ENCODE assay signal across 8 mouse cellular contexts in genomic region chr5:137293282-137293681, GRCm38 (mm10). TPM values are rescaled to one million over a fixed set of nuclear protein-coding genes. Genes with fewer than 3 reads are reported as not detected.
DNase-seq lines count a peak whose midpoint lies in the region; ATAC-seq and TF ChIP-seq lines count a peak whose summit lies in the region.

No protein-coding gene starts in this region.

- peaks cover 11% of the 10 kb centered on the region for H3K79me2 ChIP-seq in MEL (ENCODE audit: control insufficient read depth, insufficient read depth, low read length, poor library complexity)

- peak overlapping the region; percentile 99 for H3K4me2 ChIP-seq in forebrain, embryonic 16.5 days (ENCODE audit: low read length)

- peak overlapping the region; percentile 99 for H3K27ac ChIP-seq in MEL (ENCODE audit: control insufficient read depth, low read depth, low read length)
- H3K27ac ChIP-seq in forebrain, embryonic 16.5 days (ENCODE audit: low read length) = peak overlapping the region; percentile 85

- peak in 1 of 2 experiments; percentile 17; a peak in 2 of 4 replicates for TF ChIP-seq POLR2A in MEL (IDR thresholded peaks at IDR 0.05; ENCODE audit: control insufficient read depth in 1 of 2, insufficient read depth in 1 of 2, low read depth in 1 of 2, low read length in 2 of 2, poor library complexity in 1 of 2)

- peak overlapping the region; percentile 63 to 80 for H3K4me3 ChIP-seq in MEL (ENCODE audit: control insufficient read depth in 1 of 2, insufficient read depth in 1 of 2, low read depth in 2 of 2, low read length in 2 of 2)
- H3K4me3 ChIP-seq in forebrain, embryonic 16.5 days (replicated peaks; ENCODE audit: low read length) = peak overlapping the region; percentile 71

- ATAC-seq in forebrain, embryonic 16.5 days = no peak
- peak; percentile 31 to 38 for ATAC-seq in hematopoietic stem cell, adult 5-6 weeks (replicated peaks in 1 of 2; ENCODE audit: insufficient read depth in 1 of 2, low FRiP score in 2 of 2, low TSS enrichment in 1 of 2, low read depth in 1 of 2, poor library complexity in 2 of 2, severe bottlenecking in 2 of 2)

- WGBS in forebrain, embryonic 16.5 days = 0% methylated on average over 12 of the region's 15 CpGs

- peak; percentile 79 for DNase-seq in MEL (ENCODE audit: low read depth, low spot score)
- peak; percentile 88 for DNase-seq in cerebellum, adult 11-12 months
- peak; percentile 42 to 53 for DNase-seq in layer of hippocampus, postnatal 25 days (ENCODE audit: extremely low spot score in 1 of 2, low spot score in 1 of 2)
- DNase-seq in lung, postnatal 14 days = peak; percentile 79
- peak; percentile 69 for DNase-seq in retina, postnatal 1 day
- DNase-seq in thymus, postnatal 4 days = peak; percentile 70

- H3K36me3 ChIP-seq in MEL (ENCODE audit: control insufficient read depth in 1 of 2, insufficient read depth in 2 of 2, low read length in 2 of 2) = peaks cover 14 to 23% of the 10 kb centered on the region in 2 experiments
- peaks cover 30% of the 10 kb centered on the region for H3K36me3 ChIP-seq in forebrain, embryonic 16.5 days (ENCODE audit: control insufficient read depth, insufficient read depth)

- peak overlapping the region; percentile 98 for H3K9ac ChIP-seq in MEL (ENCODE audit: control insufficient read depth, low read depth, low read length, poor library complexity, severe bottlenecking)
- peak overlapping the region; percentile 76 for H3K9ac ChIP-seq in forebrain, embryonic 16.5 days (replicated peaks; ENCODE audit: low read depth, low read length)

- no peaks in the 10 kb centered on the region for H3K9me3 ChIP-seq in MEL (replicated peaks; ENCODE audit: insufficient read depth, low read length)
- no peaks in the 10 kb centered on the region for H3K9me3 ChIP-seq in forebrain, embryonic 16.5 days (ENCODE audit: control insufficient read depth, low read length)

- no peak for TF ChIP-seq CTCF in MEL (IDR thresholded peaks at IDR 0.05 in 2 of 3, conservative IDR thresholded peaks at IDR 0.05 in 1 of 3; ENCODE audit: control insufficient read depth in 1 of 3, insufficient read depth in 1 of 3, low read depth in 2 of 3, low read length in 3 of 3, poor library complexity in 1 of 3, severe bottlenecking in 1 of 3)

- H3K4me1 ChIP-seq in MEL (ENCODE audit: control insufficient read depth in 1 of 2, insufficient read depth in 2 of 2, low read length in 2 of 2) = peaks cover 4 to 27% of the 10 kb centered on the region in 2 experiments
- peaks cover 27% of the 10 kb centered on the region for H3K4me1 ChIP-seq in forebrain, embryonic 16.5 days (replicated peaks; ENCODE audit: control insufficient read depth, insufficient read depth, low read length)

- no peaks in the 10 kb centered on the region for H3K27me3 ChIP-seq in MEL (ENCODE audit: control insufficient read depth in 1 of 2, insufficient read depth in 2 of 2, low read length in 2 of 2)
- peaks cover 17% of the 10 kb centered on the region for H3K27me3 ChIP-seq in forebrain, embryonic 16.5 days (replicated peaks; ENCODE audit: control insufficient read depth, insufficient read depth, low read length)

- no peak; a peak in 1 of 4 replicates for TF ChIP-seq EP300 in MEL (IDR thresholded peaks at IDR 0.05; ENCODE audit: low read depth in 1 of 2, low read length in 2 of 2)

- no peak for TF ChIP-seq RAD21 in MEL (IDR thresholded peaks at IDR 0.05; ENCODE audit: low read depth, low read length)

TF ChIP-seq in MEL, 35 proteins besides CTCF, POLR2A, EP300 and RAD21 (continues in another document):
- TF ChIP-seq TAL1 (IDR thresholded peaks at IDR 0.05; ENCODE audit: low read length) = no peak
- TF ChIP-seq USF1 (IDR thresholded peaks at IDR 0.05; ENCODE audit: low read depth, low read length) = no peak
- TF ChIP-seq MAFK (IDR thresholded peaks at IDR 0.05; ENCODE audit: borderline replicate concordance, low read depth, low read length) = no peak
- no peak for TF ChIP-seq MYB (IDR thresholded peaks at IDR 0.05; ENCODE audit: low read depth, low read length)
- no peak for TF ChIP-seq E2F4 (IDR thresholded peaks at IDR 0.05; ENCODE audit: borderline replicate concordance, low read depth, low read length)
- TF ChIP-seq NELFE (IDR thresholded peaks at IDR 0.05; ENCODE audit: low read depth, low read length) = peak; percentile 60; the same call in 1 of the 2 replicates
- TF ChIP-seq ZC3H11A (IDR thresholded peaks at IDR 0.05; ENCODE audit: low read depth, low read length) = no peak
- no peak for TF ChIP-seq HCFC1 (IDR thresholded peaks at IDR 0.05; ENCODE audit: low read depth, low read length)
- TF ChIP-seq MXI1 (IDR thresholded peaks at IDR 0.05; ENCODE audit: low read depth, low read length) = no peak
- peak; percentile 23; the same call in 1 of the 2 replicates for TF ChIP-seq TCF12 (IDR thresholded peaks at IDR 0.05; ENCODE audit: low read depth, low read length)
- no peak for TF ChIP-seq GATA1 (IDR thresholded peaks at IDR 0.05; ENCODE audit: low read depth, low read length)
- no peak for TF ChIP-seq POLR2AphosphoS2 (IDR thresholded peaks at IDR 0.05; ENCODE audit: low read length)
- no peak for TF ChIP-seq SMC3 (IDR thresholded peaks at IDR 0.05; ENCODE audit: low read depth, low read length)
- TF ChIP-seq MEF2A (IDR thresholded peaks at IDR 0.05; ENCODE audit: extremely low read depth, insufficient replicate concordance, low read depth, low read length, poor library complexity, severe bottlenecking) = no peak
- TF ChIP-seq BHLHE40 (IDR thresholded peaks at IDR 0.05; ENCODE audit: borderline replicate concordance, low read depth, low read length) = no peak
- no peak for TF ChIP-seq CHD2 (IDR thresholded peaks at IDR 0.05; ENCODE audit: low read length)
- no peak for TF ChIP-seq ETS1 (IDR thresholded peaks at IDR 0.05; ENCODE audit: low read depth, low read length)
- TF ChIP-seq USF2 (IDR thresholded peaks at IDR 0.05; ENCODE audit: borderline replicate concordance in 1 of 2, insufficient read depth in 1 of 2, low read depth in 1 of 2, low read length in 2 of 2) = no peak
- TF ChIP-seq MYC (IDR thresholded peaks at IDR 0.05; ENCODE audit: low read depth, low read length) = 0 out of 2 replicates have a peak, but pooled peaks have one; percentile 36
- TF ChIP-seq MAX (IDR thresholded peaks at IDR 0.05; ENCODE audit: low read length) = 0 out of 2 replicates have a peak, but pooled peaks have one; percentile 3
- TF ChIP-seq NRF1 (IDR thresholded peaks at IDR 0.05; ENCODE audit: insufficient read depth, low read depth, low read length, poor library complexity, severe bottlenecking) = 0 out of 2 replicates have a peak, but pooled peaks have one; percentile 26
- TF ChIP-seq RCOR1 (IDR thresholded peaks at IDR 0.05; ENCODE audit: low read depth, low read length) = no peak
- TF ChIP-seq ZNF384 (IDR thresholded peaks at IDR 0.05; ENCODE audit: low read depth, low read length) = no peak
- TF ChIP-seq SIN3A (IDR thresholded peaks at IDR 0.05; ENCODE audit: low read length) = no peak
- no peak for TF ChIP-seq KAT2A (conservative IDR thresholded peaks at IDR 0.05; ENCODE audit: low read depth, low read length)
- no peak for TF ChIP-seq GABPA (IDR thresholded peaks at IDR 0.05; ENCODE audit: low read depth, low read length)
- TF ChIP-seq TBP (IDR thresholded peaks at IDR 0.05; ENCODE audit: low read depth, low read length) = no peak
- no peak for TF ChIP-seq CHD1 (IDR thresholded peaks at IDR 0.05; ENCODE audit: low read depth, low read length)
- no peak for TF ChIP-seq JUND (IDR thresholded peaks at IDR 0.05; ENCODE audit: low read depth, low read length)
- TF ChIP-seq ELF1 (IDR thresholded peaks at IDR 0.05; ENCODE audit: low read depth, low read length) = no peak

RNA-seq across cellular contexts. Expression of gene Ufsp1, which starts 1.1 kb away (rescaled TPM):
- total RNA-seq in MEL (2012; rRNA removed) = 4.7 and 6.9 TPM in 2 replicates
- 10 to 100 TPM in 1 of 2 experiments, not detected in 1; 16.1 TPM for polyA plus RNA-seq in MEL (2012; ENCODE audit: insufficient read depth in 1 of 2, insufficient read length in 2 of 2, low read depth in 1 of 2, low replicate concordance in 2 of 2, missing spikeins in 1 of 2)
- 6.1 and 8.9 TPM in 2 replicates for polyA plus RNA-seq in forebrain, embryonic 16.5 days (2015; fragmentation: Nextera tagmentation; extraction: Ambion mirVana)
- total RNA-seq in hematopoietic stem cell, adult 5-6 weeks (2017) = 0.94 and 3.6 TPM in 2 replicates
- total RNA-seq in layer of hippocampus, postnatal 25 days (2021) = 10 to 100 TPM; 14.3 to 16.0 TPM

RNA-seq across cellular contexts. Expression of gene Ache, which starts 6.0 kb away (rescaled TPM):
- total RNA-seq in MEL (2012; rRNA removed) = 3.4 and 7.0 TPM in 2 replicates
- polyA plus RNA-seq in MEL (2012; ENCODE audit: insufficient read depth in 1 of 2, insufficient read length in 2 of 2, low read depth in 1 of 2, low replicate concordance in 2 of 2, missing spikeins in 1 of 2) = 10 to 100 TPM in 1 of 2 experiments, not detected in 1; 16.8 TPM
- polyA plus RNA-seq in forebrain, embryonic 16.5 days (2015; fragmentation: Nextera tagmentation; extraction: Ambion mirVana) = 10.2 and 17.2 TPM in 2 replicates
- total RNA-seq in hematopoietic stem cell, adult 5-6 weeks (2017) = 1.3 and 1.9 TPM in 2 replicates
- total RNA-seq in layer of hippocampus, postnatal 25 days (2021) = 10 to 100 TPM; 63.8 to 67.6 TPM

RNA-seq across cellular contexts. Expression of gene Srrt, which starts 14.2 kb away (rescaled TPM):
- 235 and 291 TPM in 2 replicates for total RNA-seq in MEL (2012; rRNA removed)
- polyA plus RNA-seq in MEL (2012; ENCODE audit: insufficient read depth in 1 of 2, insufficient read length in 2 of 2, low read depth in 1 of 2, low replicate concordance in 2 of 2, missing spikeins in 1 of 2) = 100 to 1,000 TPM in 1 of 2 experiments, not detected in 1; 454 TPM
- polyA plus RNA-seq in forebrain, embryonic 16.5 days (2015; fragmentation: Nextera tagmentation; extraction: Ambion mirVana) = 119 and 125 TPM in 2 replicates
- 313 and 317 TPM in 2 replicates for total RNA-seq in hematopoietic stem cell, adult 5-6 weeks (2017)
- 100 to 1,000 TPM; 164 to 213 TPM for total RNA-seq in layer of hippocampus, postnatal 25 days (2021)

RNA-seq across cellular contexts. Expression of gene Trip6, which starts 20.9 kb away (rescaled TPM):
- 0.46 and 0.58 TPM in 2 replicates for total RNA-seq in MEL (2012; rRNA removed)
- polyA plus RNA-seq in MEL (2012; ENCODE audit: insufficient read depth in 1 of 2, insufficient read length in 2 of 2, low read depth in 1 of 2, low replicate concordance in 2 of 2, missing spikeins in 1 of 2) = 1 to 10 TPM in 1 of 2 experiments, not detected in 1; 2.1 TPM
- 17.0 and 17.9 TPM in 2 replicates for polyA plus RNA-seq in forebrain, embryonic 16.5 days (2015; fragmentation: Nextera tagmentation; extraction: Ambion mirVana)
- 17.0 and 21.4 TPM in 2 replicates for total RNA-seq in hematopoietic stem cell, adult 5-6 weeks (2017)
- 1 to 10 TPM; 4.6 to 6.4 TPM for total RNA-seq in layer of hippocampus, postnatal 25 days (2021)

RNA-seq across cellular contexts. Expression of gene Slc12a9, which starts 40.1 kb away (rescaled TPM):
- 7.1 and 8.8 TPM in 2 replicates for total RNA-seq in MEL (2012; rRNA removed)
- polyA plus RNA-seq in MEL (2012; ENCODE audit: insufficient read depth in 1 of 2, insufficient read length in 2 of 2, low read depth in 1 of 2, low replicate concordance in 2 of 2, missing spikeins in 1 of 2) = 10 to 100 TPM in 1 of 2 experiments, not detected in 1; 12.1 TPM
- 17.7 and 26.0 TPM in 2 replicates for polyA plus RNA-seq in forebrain, embryonic 16.5 days (2015; fragmentation: Nextera tagmentation; extraction: Ambion mirVana)
- 4.2 and 8.9 TPM in 2 replicates for total RNA-seq in hematopoietic stem cell, adult 5-6 weeks (2017)
- total RNA-seq in layer of hippocampus, postnatal 25 days (2021) = 10 to 100 TPM; 24.9 to 32.8 TPM
